Mouse (Mus musculus) liver, adult 2 months (tissue): ENCODE measurements around the gene Mindy4b-ps.

Experiments used
- CTCF ChIP-seq: fragments of 200-500 bp; IDR thresholded peaks from 2 replicates; pipeline ENCODE4 v1.5.1; 2011; ENCODE audit warnings: low read depth, low read length, control low read depth
- POLR2A ChIP-seq: fragments of 200-500 bp; IDR thresholded peaks from 2 replicates; pipeline ENCODE4 v1.6.1; 2011; ENCODE audit warnings: low read length, control low read depth; ENCODE audit not compliant: insufficient read depth; ENCODE audit errors: extremely low read depth

- no peak for TF ChIP-seq CTCF
- no peak for TF ChIP-seq POLR2A
Observed at GRCm38 (mm10) chr3:58832888-58833287, 10.8 kb upstream of the Mindy4b-ps start.
